Mouse (Mus musculus) limb, embryonic 13.5 days (tissue): ENCODE results near the gene Sox5. TPM values are rescaled to one million over a fixed set of nuclear protein-coding genes. Genes with fewer than 3 reads are reported as not detected.

ENCODE experiments used
- ATAC-seq: fragments of 200-750 bp; cut with Nextera tagmentation; 2 replicates; pipeline ENCODE4 v1.8.0; 2017; ENCODE audit warnings: low read depth, moderate number of reproducible peaks, moderate TSS enrichment; ENCODE audit not compliant: low FRiP score
- H3K27ac ChIP-seq: fragments of 300-500 bp; sonication (generic); 2 replicates; pipeline ENCODE4 v1.5.1; 2015; ENCODE audit warnings: inconsistent platforms, mild to moderate bottlenecking, moderate library complexity
- H3K27me3 ChIP-seq: fragments of 300-500 bp; sonication (generic); 2 replicates; pipeline ENCODE4 v1.6.1; 2015; ENCODE audit warnings: mild to moderate bottlenecking, inconsistent platforms
- H3K36me3 ChIP-seq: fragments of 300-500 bp; sonication (generic); 2 replicates; pipeline ENCODE4 v1.6.1; 2015; ENCODE audit warnings: inconsistent platforms, mild to moderate bottlenecking, moderate library complexity
- H3K4me1 ChIP-seq: fragments of 300-500 bp; sonication (generic); 2 replicates; pipeline ENCODE4 v1.6.1; 2015; ENCODE audit warnings: inconsistent platforms
- H3K4me2 ChIP-seq: fragments of 300-500 bp; sonication (generic); replicated peaks from 2 replicates; pipeline ENCODE4 v1.6.1; 2015; ENCODE audit warnings: inconsistent platforms, mild to moderate bottlenecking, moderate library complexity
- H3K4me3 ChIP-seq: fragments of 300-500 bp; sonication (generic); 2 replicates; pipeline ENCODE4 v1.5.1; 2015; ENCODE audit warnings: moderate library complexity, mild to moderate bottlenecking, inconsistent platforms
- H3K9ac ChIP-seq: fragments of 300-500 bp; sonication (generic); 2 replicates; pipeline ENCODE4 v1.6.1; 2015; ENCODE audit warnings: mild to moderate bottlenecking, inconsistent platforms
- H3K9me3 ChIP-seq: fragments of 300-500 bp; sonication (generic); 2 replicates; pipeline ENCODE4 v1.6.1; 2016; ENCODE audit warnings: inconsistent platforms
- WGBS: fragments of 180-500 bp; shearing (Covaris S2); methylation state at CpG from one replicate; pipeline ENCODE4 v1.1.7; 2015; 5-methylcytosine and 5-hydroxymethylcytosine counted together
- polyA plus RNA-seq: library from polyadenylated mRNA; unstranded; fragments of >200 nt; fragmentation: Nextera tagmentation; extraction: Ambion mirVana; gene quantifications from 2 replicates; pipeline ENCODE4 v1.2.1, GENCODE M21; 2015

Sox5 gene
- 89.0 and 103 TPM in 2 replicates for polyA plus RNA-seq

DNA sequence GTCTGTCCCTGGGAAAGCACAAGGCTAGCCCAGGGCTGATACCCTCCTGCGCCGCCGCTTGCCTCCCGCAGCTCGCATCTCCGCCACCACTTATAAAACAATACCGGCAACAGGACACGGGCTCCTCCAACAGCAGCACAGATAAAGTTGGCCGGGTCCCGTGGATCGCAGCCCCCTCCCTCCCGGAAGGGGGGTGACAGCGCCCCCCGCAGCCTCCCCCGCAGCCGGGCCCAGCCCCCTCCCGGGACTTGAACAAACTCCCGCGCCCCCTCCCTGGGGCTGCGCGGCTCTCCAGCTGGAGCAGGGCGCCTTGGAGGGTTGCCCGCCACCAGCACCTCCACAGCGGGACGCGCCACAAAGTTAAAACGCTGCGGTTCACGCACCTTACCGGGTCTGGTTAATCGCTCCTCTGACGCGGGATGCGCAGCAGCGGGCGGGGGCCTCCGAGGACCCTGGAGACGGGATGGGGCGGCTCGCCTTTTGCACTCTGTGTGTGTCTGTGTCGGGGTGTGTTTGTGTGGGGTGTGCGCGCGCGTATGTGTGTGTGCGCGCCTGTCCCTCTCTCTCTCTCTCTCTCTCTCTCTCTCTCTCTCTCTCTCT is at the start of gene Sox5:
Sox5 (minus strand) TSS at position 547 of the 600 bp plus-strand sequence.
- H3K27me3 ChIP-seq, result peaks cover 29% of the 10 kb centered on the region
- H3K27ac ChIP-seq, result no peak within 1 kb of the TSS
- ATAC-seq, result peak; percentile 66
- H3K4me1 ChIP-seq, result peaks cover 19% of the 10 kb centered on the region; the same call in 1 of the 2 replicates
- H3K36me3 ChIP-seq, result no peaks in the 10 kb centered on the region
- under 1% methylated on average over 37 of the region's 47 CpGs for WGBS
- H3K9me3 ChIP-seq, result no peaks in the 10 kb centered on the region
- H3K4me2 ChIP-seq, result peak within 1 kb of the TSS; percentile 96
- H3K9ac ChIP-seq, result peak within 1 kb of the TSS; percentile 79
- peak within 1 kb of the TSS; percentile 76 for H3K4me3 ChIP-seq

DNA sequence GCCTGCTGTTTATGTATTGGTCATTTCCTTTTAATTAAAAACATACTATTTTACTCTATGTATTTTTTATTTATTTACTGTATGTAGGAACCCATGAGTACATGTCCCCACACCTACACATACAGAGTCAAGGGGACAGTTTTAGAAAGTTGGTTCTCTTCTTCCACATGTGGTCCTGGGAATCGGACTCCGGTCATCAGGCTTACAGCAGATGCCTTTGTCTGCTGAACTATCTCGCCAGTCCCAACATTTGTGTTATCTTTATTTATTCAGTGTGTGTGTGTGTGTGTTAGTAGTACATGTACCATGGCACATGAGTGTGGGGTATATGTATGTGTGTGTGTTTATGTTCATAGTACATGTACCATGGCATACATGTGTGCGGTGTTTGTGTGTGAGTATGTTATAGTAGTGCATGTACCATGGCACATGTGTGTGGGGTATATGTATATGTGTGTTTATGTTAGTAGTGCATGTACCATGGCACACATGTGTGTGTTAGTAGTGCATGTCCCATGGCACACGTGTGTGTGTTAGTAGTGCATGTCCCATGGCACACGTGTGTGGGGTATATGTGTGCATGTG is 43.3 kb upstream of the Sox5 start:
- H3K4me2 ChIP-seq, result no peak overlapping the region
- WGBS, result 96% methylated on average over 6 of the region's 6 CpGs
- H3K9me3 ChIP-seq, result no peaks in the 10 kb centered on the region
- no peak overlapping the region for H3K27ac ChIP-seq
- peaks cover 16% of the 10 kb centered on the region for H3K4me1 ChIP-seq
- ATAC-seq, result no peak
- H3K4me3 ChIP-seq, result no peak overlapping the region
- no peaks in the 10 kb centered on the region for H3K36me3 ChIP-seq
- no peaks in the 10 kb centered on the region for H3K27me3 ChIP-seq
- no peak overlapping the region for H3K9ac ChIP-seq

DNA sequence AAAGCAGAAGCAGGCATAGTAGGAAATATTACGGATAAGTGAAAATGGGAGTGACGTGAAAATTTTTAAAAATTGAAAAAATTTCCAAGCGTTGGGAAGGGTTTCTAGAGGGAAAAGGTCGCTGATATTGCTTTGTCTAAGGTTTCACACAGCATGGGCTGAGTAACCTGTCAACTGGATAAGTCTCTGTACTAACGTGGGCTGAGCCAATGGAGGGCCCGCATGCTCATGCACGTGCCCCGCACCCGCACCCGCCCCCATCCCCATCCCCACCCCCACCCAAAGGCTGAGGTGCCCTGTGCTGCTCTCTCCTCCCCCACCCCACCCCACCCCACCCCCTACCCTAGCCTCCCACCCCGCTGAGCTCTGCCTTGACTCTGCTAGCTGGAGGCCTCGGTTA is 42.4 kb upstream of the Sox5 start:
- H3K4me2 ChIP-seq, result no peak overlapping the region
- no peak overlapping the region for H3K27ac ChIP-seq
- H3K27me3 ChIP-seq, result no peaks in the 10 kb centered on the region
- no peaks in the 10 kb centered on the region for H3K36me3 ChIP-seq
- peaks cover 16% of the 10 kb centered on the region for H3K4me1 ChIP-seq
- H3K9ac ChIP-seq, result no peak overlapping the region
- no peak for ATAC-seq
- H3K9me3 ChIP-seq, result no peaks in the 10 kb centered on the region
- WGBS, result 70% methylated on average over 12 of the region's 12 CpGs
- H3K4me3 ChIP-seq, result no peak overlapping the region

DNA sequence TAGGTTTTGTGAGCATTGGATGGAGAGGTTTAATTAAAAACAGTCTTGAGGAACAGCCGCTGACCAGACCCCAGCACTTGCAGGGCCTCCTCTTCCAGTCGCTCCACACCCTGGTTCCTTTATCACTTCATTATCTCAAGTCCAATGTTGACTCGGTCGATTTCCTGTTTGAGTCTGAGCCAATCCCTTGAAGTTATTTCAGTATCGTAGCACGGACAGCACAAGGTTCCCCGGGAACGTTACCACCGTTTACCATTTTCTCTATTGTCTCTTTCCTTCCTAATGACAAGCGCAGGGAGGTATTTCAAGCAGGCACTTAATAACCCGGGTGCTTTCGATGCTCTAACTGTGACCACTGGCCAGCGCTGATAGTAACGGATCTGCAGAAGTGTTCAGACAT is 40.8 kb upstream of the Sox5 start:
- H3K27me3 ChIP-seq, result no peaks in the 10 kb centered on the region
- H3K9ac ChIP-seq, result no peak overlapping the region
- H3K4me2 ChIP-seq, result peak overlapping the region; percentile 42
- peaks cover 16% of the 10 kb centered on the region for H3K4me1 ChIP-seq
- H3K36me3 ChIP-seq, result no peaks in the 10 kb centered on the region
- H3K27ac ChIP-seq, result no peak overlapping the region
- no peak overlapping the region for H3K4me3 ChIP-seq
- WGBS, result 20% methylated on average over 14 of the region's 14 CpGs
- ATAC-seq, result no peak
- H3K9me3 ChIP-seq, result no peaks in the 10 kb centered on the region

DNA sequence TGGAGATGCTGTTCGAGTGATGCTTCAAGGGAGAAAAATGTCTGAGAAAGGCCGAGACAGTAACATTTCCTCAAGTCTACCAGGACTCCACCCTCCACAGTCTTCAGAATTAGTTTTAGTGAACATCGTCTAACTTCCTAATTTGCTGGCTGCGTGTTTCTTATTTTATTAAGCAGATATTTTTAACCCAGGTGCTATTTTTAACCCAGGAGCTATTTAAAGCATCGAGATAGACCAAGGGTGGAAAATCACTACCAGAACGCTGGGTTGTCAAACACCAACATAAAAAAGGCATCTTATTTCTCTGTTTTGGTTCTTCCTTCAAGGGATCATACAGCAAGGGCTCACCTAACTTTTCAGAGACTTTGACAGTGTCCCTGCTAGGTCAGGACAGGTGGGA is 39.2 kb upstream of the Sox5 start:
- Histone ChIP-seq H3K9me3 (no peaks in the 10 kb centered on the region), H3K4me3 (no peak overlapping the region), H3K27me3 (no peaks in the 10 kb centered on the region), H3K4me2 (no peak overlapping the region), H3K4me1 (peaks cover 16% of the 10 kb centered on the region), H3K27ac (no peak overlapping the region), H3K9ac (no peak overlapping the region), H3K36me3 (no peaks in the 10 kb centered on the region)
- WGBS, result 80% methylated on average over 6 of the region's 6 CpGs
- ATAC-seq, result no peak

DNA sequence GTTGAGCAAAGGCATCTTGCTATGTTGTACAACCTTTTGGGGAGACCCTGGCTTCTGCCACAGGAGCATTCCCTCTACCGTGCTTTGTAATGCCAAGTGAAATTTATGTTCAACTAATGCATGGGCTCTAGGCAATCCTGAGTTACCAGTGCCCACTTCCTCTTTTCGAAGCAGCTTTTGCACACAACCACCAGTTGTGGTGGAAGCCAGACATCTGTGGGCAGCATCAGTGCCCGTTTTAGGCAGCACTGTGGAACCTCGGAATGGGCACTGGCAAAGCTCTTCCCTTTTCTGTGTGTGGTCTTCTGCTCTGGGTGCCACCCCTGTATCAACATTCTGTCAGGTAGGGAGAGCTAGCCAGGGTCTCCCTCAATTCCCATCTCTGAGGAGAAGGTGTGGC is 36.2 kb upstream of the Sox5 start:
- peaks cover 11% of the 10 kb centered on the region for H3K4me1 ChIP-seq
- H3K27me3 ChIP-seq, result no peaks in the 10 kb centered on the region
- no peak overlapping the region for H3K27ac ChIP-seq
- ATAC-seq, result no peak
- 90% methylated on average over 4 of the region's 4 CpGs for WGBS
- no peaks in the 10 kb centered on the region for H3K36me3 ChIP-seq
- no peak overlapping the region for H3K4me2 ChIP-seq
- H3K4me3 ChIP-seq, result no peak overlapping the region
- no peaks in the 10 kb centered on the region for H3K9me3 ChIP-seq
- no peak overlapping the region for H3K9ac ChIP-seq

DNA sequence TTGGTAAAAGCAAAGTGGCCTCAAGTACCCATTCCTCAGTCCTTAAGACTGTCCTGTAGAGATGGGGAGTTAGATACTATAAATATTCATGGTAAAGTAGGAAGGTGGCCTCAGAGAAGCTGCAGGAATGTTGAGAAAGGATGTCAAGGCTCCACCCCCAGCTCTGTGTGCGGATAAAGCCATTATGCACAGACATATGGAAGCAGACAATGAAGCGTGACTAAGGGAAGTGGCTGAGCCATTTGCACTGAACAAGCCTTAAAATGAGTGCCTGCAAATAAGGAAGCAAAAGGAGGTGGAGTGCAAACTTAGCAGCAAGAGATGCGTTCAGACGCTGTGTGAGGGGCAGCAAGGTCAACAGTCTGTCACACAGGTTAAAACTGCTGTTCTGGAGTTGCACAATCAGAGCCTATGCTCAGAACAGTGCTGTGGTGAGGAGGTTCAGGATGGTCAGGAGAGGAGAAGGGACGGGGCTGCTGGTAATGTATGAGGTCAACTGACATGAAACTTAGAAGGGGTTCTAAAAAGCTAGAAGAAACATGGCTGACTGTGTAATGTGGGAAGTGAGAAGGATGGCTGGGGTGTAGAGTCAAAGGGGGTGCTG is 35.7 kb upstream of the Sox5 start:
- no peaks in the 10 kb centered on the region for H3K9me3 ChIP-seq
- H3K4me1 ChIP-seq, result peaks cover 5% of the 10 kb centered on the region
- ATAC-seq, result no peak
- H3K36me3 ChIP-seq, result no peaks in the 10 kb centered on the region
- WGBS, result 84% methylated on average over 5 of the region's 5 CpGs
- no peak overlapping the region for H3K4me2 ChIP-seq
- no peaks in the 10 kb centered on the region for H3K27me3 ChIP-seq
- H3K4me3 ChIP-seq, result no peak overlapping the region
- no peak overlapping the region for H3K9ac ChIP-seq
- no peak overlapping the region for H3K27ac ChIP-seq

DNA sequence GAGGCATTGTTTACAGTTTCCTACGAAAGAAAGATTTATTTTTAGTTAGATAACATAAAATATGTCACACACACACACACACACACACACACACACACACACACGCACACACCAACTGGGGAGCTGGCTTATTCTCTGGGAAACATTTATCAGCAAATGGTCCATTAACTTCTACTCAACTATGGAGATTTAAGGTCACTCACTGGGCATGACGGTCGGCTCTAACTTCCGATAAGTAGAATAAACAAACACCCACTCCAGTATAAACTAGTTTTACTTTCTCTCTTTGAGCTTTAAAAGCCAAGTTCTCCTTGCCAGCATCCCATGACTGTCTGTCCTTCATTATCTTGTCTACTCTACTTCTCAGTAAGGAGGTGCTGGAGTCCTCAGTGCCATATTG is 33.8 kb upstream of the Sox5 start:
- Histone ChIP-seq H3K9me3 (no peaks in the 10 kb centered on the region), H3K27me3 (no peaks in the 10 kb centered on the region), H3K4me2 (no peak overlapping the region), H3K9ac (no peak overlapping the region), H3K4me1 (peaks cover 3% of the 10 kb centered on the region; the same call in 1 of the 2 replicates), H3K36me3 (no peaks in the 10 kb centered on the region), H3K27ac (no peak overlapping the region), H3K4me3 (no peak overlapping the region)
- no peak for ATAC-seq
- 75% methylated on average over 5 of the region's 5 CpGs for WGBS

DNA sequence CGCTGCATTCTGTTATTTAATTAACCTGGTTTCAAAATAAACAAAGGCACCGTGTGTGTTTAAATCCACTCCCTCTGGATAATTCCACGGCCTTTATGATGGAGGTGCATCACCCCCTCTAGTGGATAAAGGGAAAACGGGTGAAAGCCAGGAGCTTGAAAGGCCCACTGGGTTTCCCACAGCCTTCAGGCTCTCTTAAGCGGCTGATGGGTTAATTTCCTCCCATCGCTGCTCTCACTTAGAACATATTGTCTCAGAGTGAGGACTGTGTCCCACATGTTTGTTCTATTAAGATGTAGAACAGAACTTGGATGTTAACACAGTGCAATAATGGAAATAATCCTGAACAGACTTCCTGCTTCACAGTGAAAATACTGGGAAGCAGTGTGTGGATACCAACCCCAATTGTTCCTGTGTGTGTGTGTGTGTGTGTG is 33.2 kb upstream of the Sox5 start:
- 7% methylated on average over 6 of the region's 6 CpGs for WGBS
- H3K9me3 ChIP-seq, result no peaks in the 10 kb centered on the region
- no peak overlapping the region for H3K4me3 ChIP-seq
- H3K27me3 ChIP-seq, result no peaks in the 10 kb centered on the region
- peak; percentile 57; the same call in 1 of the 2 replicates for ATAC-seq
- no peaks in the 10 kb centered on the region for H3K36me3 ChIP-seq
- H3K27ac ChIP-seq, result no peak overlapping the region
- no peak overlapping the region for H3K4me2 ChIP-seq
- no peak overlapping the region for H3K9ac ChIP-seq
- peaks cover 3% of the 10 kb centered on the region; the same call in 1 of the 2 replicates for H3K4me1 ChIP-seq

DNA sequence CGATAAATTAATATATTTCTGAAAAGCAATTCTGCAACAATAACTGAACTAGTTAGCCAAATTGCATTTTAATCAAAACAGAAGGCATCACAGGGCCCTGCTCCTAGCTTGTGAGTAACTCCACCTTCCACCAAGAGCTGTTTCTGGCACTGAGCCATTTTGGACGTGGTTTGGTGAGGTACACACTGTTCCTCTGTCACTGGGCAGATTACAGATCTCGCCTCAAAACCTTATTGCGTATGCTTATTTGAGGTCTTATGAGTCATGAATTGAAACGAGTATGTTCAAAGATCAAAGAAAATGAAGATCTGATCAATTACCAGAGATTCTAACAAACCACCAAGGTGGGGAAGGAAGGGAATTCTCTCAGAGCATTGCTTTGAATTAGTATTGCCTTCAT is 22.5 kb upstream of the Sox5 start:
- Histone ChIP-seq H3K4me1 (no peaks in the 10 kb centered on the region), H3K9me3 (peaks cover 11% of the 10 kb centered on the region; the same call in 1 of the 2 replicates), H3K4me3 (no peak overlapping the region), H3K27ac (no peak overlapping the region), H3K27me3 (no peaks in the 10 kb centered on the region), H3K36me3 (no peaks in the 10 kb centered on the region), H3K4me2 (no peak overlapping the region), H3K9ac (no peak overlapping the region)
- WGBS, result 82% methylated on average over 5 of the region's 5 CpGs
- no peak for ATAC-seq

DNA sequence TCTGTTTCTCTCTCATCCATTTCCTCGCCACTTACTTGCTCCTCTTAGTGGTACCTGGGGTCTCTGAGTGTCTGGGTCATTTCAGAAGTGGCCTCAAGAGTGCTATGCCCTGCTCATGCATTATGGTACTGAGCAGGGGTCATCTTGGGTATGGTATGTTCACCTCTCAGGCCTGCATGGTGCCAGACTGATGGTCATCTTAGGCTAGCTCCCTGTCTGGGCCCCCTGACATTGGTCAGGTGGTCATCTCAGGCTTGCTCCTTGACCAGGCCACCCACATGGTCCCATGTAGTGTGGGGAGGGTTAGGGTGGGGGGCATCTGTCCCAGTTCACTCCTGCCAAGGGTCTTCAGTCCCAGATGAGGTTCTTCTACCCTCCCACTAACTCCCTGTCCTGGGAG is 21.3 kb upstream of the Sox5 start:
- no peak for ATAC-seq
- H3K36me3 ChIP-seq, result no peaks in the 10 kb centered on the region
- H3K9ac ChIP-seq, result no peak overlapping the region
- no peak overlapping the region for H3K4me3 ChIP-seq
- peaks cover 11% of the 10 kb centered on the region; the same call in 1 of the 2 replicates for H3K9me3 ChIP-seq
- H3K4me2 ChIP-seq, result no peak overlapping the region
- no peaks in the 10 kb centered on the region for H3K4me1 ChIP-seq
- H3K27ac ChIP-seq, result no peak overlapping the region
- H3K27me3 ChIP-seq, result no peaks in the 10 kb centered on the region
- 91% methylated on average over 1 of the region's 1 CpGs for WGBS

DNA sequence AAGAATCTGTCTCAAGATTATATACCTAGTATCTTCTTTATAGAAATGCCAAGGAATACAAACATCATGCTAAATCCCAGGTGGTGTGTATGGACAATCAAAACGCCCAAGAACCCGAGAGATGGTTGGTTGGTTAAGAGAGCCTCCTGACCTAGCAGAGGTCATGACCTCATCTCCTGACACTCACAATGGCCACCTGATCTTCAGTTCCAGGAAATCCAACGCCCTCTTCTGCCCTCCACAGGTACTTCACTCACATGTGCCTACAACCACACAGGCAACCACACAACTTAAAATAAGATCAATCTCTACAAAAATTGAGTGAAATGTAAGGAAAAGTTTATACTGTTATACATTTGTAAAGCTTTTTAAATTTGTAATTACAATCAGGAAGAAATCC is 12.6 kb upstream of the Sox5 start:
- no peaks in the 10 kb centered on the region for H3K9me3 ChIP-seq
- peaks cover 8% of the 10 kb centered on the region for H3K27me3 ChIP-seq
- H3K4me2 ChIP-seq, result no peak overlapping the region
- WGBS, result 66% methylated on average over 3 of the region's 3 CpGs
- no peak overlapping the region for H3K9ac ChIP-seq
- H3K36me3 ChIP-seq, result no peaks in the 10 kb centered on the region
- H3K4me3 ChIP-seq, result no peak overlapping the region
- ATAC-seq, result no peak
- H3K4me1 ChIP-seq, result no peaks in the 10 kb centered on the region
- no peak overlapping the region for H3K27ac ChIP-seq
